Mouse (Mus musculus): Measurements from ENCODE around the gene Tep1. TPM values are rescaled to one million over a fixed set of nuclear protein-coding genes. Genes with fewer than 3 reads are reported as not detected.
"Not testable (repeated sequence)": the region's sequence is repeated elsewhere in the genome, so short reads cannot be mapped to it uniquely, and the experiment has no call there.

The Tep1 gene
- polyA plus RNA-seq, 1 experiment from 2014 or later = 4.5 TPM

- H3K4me3 ChIP-seq (replicated peaks) = no peak overlapping the region
- no peak overlapping the region for H3K9ac ChIP-seq
- H3K4me1 ChIP-seq = no peaks in the 10 kb centered on the region
- WGBS = 94% methylated on average over 10 of the region's 10 CpGs
- H3K27me3 ChIP-seq = no peaks in the 10 kb centered on the region
- H3K36me3 ChIP-seq (replicated peaks) = no peaks in the 10 kb centered on the region
- H3K9me3 ChIP-seq = no peaks in the 10 kb centered on the region
- no peak overlapping the region for H3K4me2 ChIP-seq
- no peak for ATAC-seq (ENCODE audit: low FRiP score)
- H3K27ac ChIP-seq = no peak overlapping the region
Measured at GRCm38 (mm10) chr14:50862641-50863040, 7.7 kb downstream of the Tep1 start.

GRCm38 (mm10) chr14:50855788-50856187 lies 14.6 kb downstream of the Tep1 start:
- WGBS = 87% methylated on average over 5 of the region's 5 CpGs
- Histone ChIP-seq H3K4me1 (no peaks in the 10 kb centered on the region), H3K4me3 (replicated peaks) (no peak overlapping the region), H3K27me3 (no peaks in the 10 kb centered on the region), H3K9me3 (no peaks in the 10 kb centered on the region), H3K36me3 (replicated peaks) (no peaks in the 10 kb centered on the region), H3K9ac (no peak overlapping the region), H3K27ac (no peak overlapping the region), H3K4me2 (no peak overlapping the region)
- no peak for ATAC-seq (ENCODE audit: low FRiP score)

GRCm38 (mm10) chr14:50837236-50837635 lies 33.1 kb downstream of the Tep1 start:
- H3K27me3 ChIP-seq = no peaks in the 10 kb centered on the region
- 59% methylated on average over 6 of the region's 6 CpGs for WGBS
- H3K9ac ChIP-seq = no peak overlapping the region
- no peaks in the 10 kb centered on the region for H3K36me3 ChIP-seq (replicated peaks)
- H3K4me2 ChIP-seq = no peak overlapping the region
- no peak overlapping the region for H3K4me3 ChIP-seq (replicated peaks)
- ATAC-seq (ENCODE audit: low FRiP score) = no peak
- H3K27ac ChIP-seq = no peak overlapping the region
- no peaks in the 10 kb centered on the region for H3K9me3 ChIP-seq
- H3K4me1 ChIP-seq = no peaks in the 10 kb centered on the region

- WGBS = 63% methylated on average over 2 of the region's 2 CpGs
- Histone ChIP-seq H3K4me1 (no peaks in the 10 kb centered on the region), H3K27me3 (no peaks in the 10 kb centered on the region), H3K9ac (no peak overlapping the region), H3K36me3 (replicated peaks) (no peaks in the 10 kb centered on the region), H3K9me3 (no peaks in the 10 kb centered on the region), H3K4me2 (no peak overlapping the region), H3K4me3 (replicated peaks) (no peak overlapping the region), H3K27ac (no peak overlapping the region)
- ATAC-seq (ENCODE audit: low FRiP score) = no peak
Measured at GRCm38 (mm10) chr14:50834435-50834834, 35.9 kb downstream of the Tep1 start.

- no peaks in the 10 kb centered on the region for H3K4me1 ChIP-seq
- no peak overlapping the region for H3K4me2 ChIP-seq
- 86% methylated on average over 10 of the region's 10 CpGs for WGBS
- no peak overlapping the region for H3K9ac ChIP-seq
- H3K9me3 ChIP-seq = no peaks in the 10 kb centered on the region
- H3K27ac ChIP-seq = no peak overlapping the region
- H3K27me3 ChIP-seq = no peaks in the 10 kb centered on the region
- H3K4me3 ChIP-seq (replicated peaks) = no peak overlapping the region
- H3K36me3 ChIP-seq (replicated peaks) = no peaks in the 10 kb centered on the region
- no peak for ATAC-seq (ENCODE audit: low FRiP score)
Measured at GRCm38 (mm10) chr14:50833964-50834363, 36.4 kb downstream of the Tep1 start.

- H3K27ac ChIP-seq = no peak overlapping the region
- ATAC-seq (ENCODE audit: low FRiP score) = no peak
- no peaks in the 10 kb centered on the region for H3K9me3 ChIP-seq
- H3K27me3 ChIP-seq = no peaks in the 10 kb centered on the region
- H3K36me3 ChIP-seq (replicated peaks) = no peaks in the 10 kb centered on the region
- 81% methylated on average over 3 of the region's 3 CpGs for WGBS
- no peak overlapping the region for H3K9ac ChIP-seq
- no peak overlapping the region for H3K4me3 ChIP-seq (replicated peaks)
- no peak overlapping the region for H3K4me2 ChIP-seq
- H3K4me1 ChIP-seq = no peaks in the 10 kb centered on the region
Measured at GRCm38 (mm10) chr14:50829878-50830277, 40.5 kb downstream of the Tep1 start.

GRCm38 (mm10) chr14:50826579-50826978 lies 43.8 kb downstream of the Tep1 start:
- Histone ChIP-seq H3K27ac (no peak overlapping the region), H3K9me3 (no peaks in the 10 kb centered on the region), H3K36me3 (replicated peaks) (peaks cover 23% of the 10 kb centered on the region), H3K4me2 (no peak overlapping the region), H3K27me3 (no peaks in the 10 kb centered on the region), H3K4me3 (replicated peaks) (no peak overlapping the region), H3K9ac (no peak overlapping the region), H3K4me1 (no peaks in the 10 kb centered on the region)
- 85% methylated on average over 4 of the region's 4 CpGs for WGBS
- no peak for ATAC-seq (ENCODE audit: low FRiP score)

- 92% methylated on average over 9 of the region's 9 CpGs for whole genome bisulfite sequencing
Measured at GRCm38 (mm10) chr14:50824219-50824618, 46.1 kb downstream of the Tep1 start.

GRCm38 (mm10) chr14:50823240-50823639 lies 47.1 kb downstream of the Tep1 start:
- Histone ChIP-seq H3K4me2 (no peak overlapping the region), H3K9ac (no peak overlapping the region), H3K4me3 (replicated peaks) (no peak overlapping the region), H3K27me3 (no peaks in the 10 kb centered on the region), H3K4me1 (no peaks in the 10 kb centered on the region), H3K9me3 (no peaks in the 10 kb centered on the region), H3K27ac (no peak overlapping the region), H3K36me3 (replicated peaks) (peaks cover 54% of the 10 kb centered on the region)
- 83% methylated on average over 2 of the region's 2 CpGs for WGBS
- ATAC-seq (ENCODE audit: low FRiP score) = no peak

More at GRCm38 (mm10) chr14:50824219-50824618, 46.1 kb downstream of the Tep1 start:
- Histone ChIP-seq H3K9ac (no peak overlapping the region), H3K4me3 (replicated peaks) (no peak overlapping the region), H3K36me3 (replicated peaks) (peaks cover 47% of the 10 kb centered on the region), H3K27me3 (no peaks in the 10 kb centered on the region), H3K4me1 (no peaks in the 10 kb centered on the region), H3K27ac (no peak overlapping the region), H3K4me2 (no peak overlapping the region), H3K9me3 (no peaks in the 10 kb centered on the region)
- ATAC-seq (ENCODE audit: low FRiP score) = no peak

GRCm38 (mm10) chr14:50813060-50813459 lies 57.3 kb downstream of the Tep1 start:
- H3K4me3 ChIP-seq (replicated peaks) = no peak overlapping the region
- H3K27me3 ChIP-seq = no peaks in the 10 kb centered on the region
- WGBS = 91% methylated on average over 2 of the region's 2 CpGs
- H3K4me1 ChIP-seq = peaks cover 3% of the 10 kb centered on the region; the same call in 1 of the 2 replicates
- H3K9ac ChIP-seq = no peak overlapping the region
- peaks cover 59% of the 10 kb centered on the region for H3K36me3 ChIP-seq (replicated peaks)
- no peaks in the 10 kb centered on the region for H3K9me3 ChIP-seq
- no peak for ATAC-seq (ENCODE audit: low FRiP score)
- H3K27ac ChIP-seq = no peak overlapping the region
- H3K4me2 ChIP-seq = no peak overlapping the region

- H3K9ac ChIP-seq = peak within 1 kb of the TSS; percentile 69
- peaks cover 3% of the 10 kb centered on the region; the same call in 1 of the 2 replicates for H3K4me1 ChIP-seq
- H3K4me3 ChIP-seq (replicated peaks) = peak within 1 kb of the TSS; percentile 52
- peaks cover 24% of the 10 kb centered on the region for H3K36me3 ChIP-seq (replicated peaks)
- H3K9me3 ChIP-seq = no peaks in the 10 kb centered on the region
- peak within 1 kb of the TSS; percentile 93 for H3K27ac ChIP-seq
- no peaks in the 10 kb centered on the region for H3K27me3 ChIP-seq
- peak; percentile 97 for ATAC-seq (ENCODE audit: low FRiP score)
- under 1% methylated on average over 42 of the region's 42 CpGs for WGBS
- peak within 1 kb of the TSS; percentile 55 for H3K4me2 ChIP-seq
Measured at GRCm38 (mm10) chr14:50807487-50808072, 62.8 kb downstream of the Tep1 start, which contains the start of the genes Ccnb1ip1 and Parp2. Gene Ccnb1ip1, minus strand, starts transcription at chr14:50807732. Gene Parp2, plus strand, starts transcription at chr14:50807841.

- not testable (repeated sequence) for H3K4me1 ChIP-seq; H3K27me3 ChIP-seq; ATAC-seq (ENCODE audit: low FRiP score); H3K9me3 ChIP-seq; H3K27ac ChIP-seq; H3K9ac ChIP-seq; H3K4me3 ChIP-seq (replicated peaks)
- Histone ChIP-seq H3K36me3 (replicated peaks) (peaks cover 13% of the 10 kb centered on the region), H3K4me2 (peak overlapping the region; percentile 55)
- WGBS = 86% methylated on average over 5 of the region's 5 CpGs
Measured at GRCm38 (mm10) chr14:50806469-50806868, 63.9 kb downstream of the Tep1 start.

GRCm38 (mm10) chr14:50804683-50805082 lies 65.7 kb downstream of the Tep1 start:
- no peak overlapping the region for H3K27ac ChIP-seq
- H3K4me1 ChIP-seq = peaks cover 6% of the 10 kb centered on the region
- H3K27me3 ChIP-seq = no peaks in the 10 kb centered on the region
- no peak overlapping the region for H3K4me3 ChIP-seq (replicated peaks)
- no peak overlapping the region for H3K4me2 ChIP-seq
- H3K9me3 ChIP-seq = no peaks in the 10 kb centered on the region
- no peaks in the 10 kb centered on the region for H3K36me3 ChIP-seq (replicated peaks)
- ATAC-seq (ENCODE audit: low FRiP score) = no peak
- 74% methylated on average over 13 of the region's 13 CpGs for WGBS
- no peak overlapping the region for H3K9ac ChIP-seq

Data from forebrain, embryonic 12.5 days (tissue).